Mouse (Mus musculus) embryonic stem cell, embryonic (primary cell): Measurements from ENCODE around the gene Usp35.

ENCODE experiments used
- CTCF ChIA-PET, 4 experiments: fragments of 300-600 bp in 2 of 4; fragments of 350-600 bp in 2 of 4; sonication (Branson Sonifier 250); formaldehyde crosslinking; loops; one replicate each; lab custom pipeline; 2022; ENCODE audit warnings: inconsistent platforms in 2 of 4; lab: Charles Lee
- POLR2A ChIA-PET, 4 experiments: fragments of 300-600 bp in 2 of 4; fragments of 350-600 bp in 2 of 4; sonication (Branson Sonifier 250); formaldehyde crosslinking; loops; one replicate each; lab custom pipeline; 2022; ENCODE audit warnings: antibody characterized with exemption in 4 of 4, inconsistent platforms in 1 of 4; lab: Charles Lee

Gene Usp35

GRCm38 (mm10) chr7:97309461-97310340 lies 22.1 kb downstream of the Usp35 start:
- ChIA-PET CTCF (no interaction called here), POLR2A (interaction anchor here in 2 of 4 experiments (0.5 to 0.9 kb wide), 2 partner anchors 9 to 1001 kb away, joined by 4 to 8 read pairs; no protein-coding TSS in a partner anchor)

DNA sequence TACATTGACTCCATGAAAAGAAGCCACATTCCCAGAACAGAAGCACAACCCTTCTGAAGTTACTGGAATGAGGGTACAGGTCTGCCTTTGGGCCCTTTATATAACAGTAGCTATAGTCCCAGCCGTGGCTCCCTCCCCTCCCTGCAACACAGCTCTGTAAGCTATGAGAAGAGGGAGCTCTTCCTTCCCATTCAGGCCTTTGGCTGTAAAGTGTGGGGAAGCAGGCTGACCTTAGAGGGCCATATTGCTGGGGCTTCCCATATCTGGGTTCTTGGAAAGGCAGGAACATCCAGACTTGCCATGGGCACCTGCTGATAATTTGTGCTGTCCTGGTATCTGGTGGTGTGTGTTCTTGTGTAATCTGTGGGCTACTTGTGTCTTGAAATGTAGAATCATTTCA lies 24.3 kb downstream of the Usp35 start:
- CTCF ChIA-PET = interaction anchor here (0.5 to 1.8 kb wide), 5 partner anchors 10 to 1130 kb away, joined by 3 to 6 read pairs (median 5); no protein-coding TSS in a partner anchor

GRCm38 (mm10) chr7:97306813-97307212 lies 25.0 kb downstream of the Usp35 start:
- POLR2A ChIA-PET = no interaction called here
- CTCF ChIA-PET = interaction anchor here in 2 of 4 experiments (1.6 to 1.7 kb wide), 2 partner anchors 9 kb away, joined by 5 to 6 read pairs; no protein-coding TSS in a partner anchor

More for the DNA sequence above, 24.3 kb downstream of the Usp35 start:
- POLR2A ChIA-PET = interaction anchor here in 1 of 4 experiments (1.3 kb wide), 1 partner anchor 356 kb away, joined by 3 read pairs; the partner anchor contains the start of gene Nars2

- CTCF ChIA-PET = no interaction called here
- POLR2A ChIA-PET = no interaction called here
Observed at GRCm38 (mm10) chr7:97305206-97305605, 26.6 kb downstream of the Usp35 start.

- POLR2A ChIA-PET = no interaction called here
Observed at GRCm38 (mm10) chr7:97304471-97304870, 27.3 kb downstream of the Usp35 start.

GRCm38 (mm10) chr7:97303614-97304013 lies 28.2 kb downstream of the Usp35 start:
- CTCF ChIA-PET = no interaction called here
- POLR2A ChIA-PET = no interaction called here

More at GRCm38 (mm10) chr7:97304471-97304870, 27.3 kb downstream of the Usp35 start:
- CTCF ChIA-PET = no interaction called here

DNA sequence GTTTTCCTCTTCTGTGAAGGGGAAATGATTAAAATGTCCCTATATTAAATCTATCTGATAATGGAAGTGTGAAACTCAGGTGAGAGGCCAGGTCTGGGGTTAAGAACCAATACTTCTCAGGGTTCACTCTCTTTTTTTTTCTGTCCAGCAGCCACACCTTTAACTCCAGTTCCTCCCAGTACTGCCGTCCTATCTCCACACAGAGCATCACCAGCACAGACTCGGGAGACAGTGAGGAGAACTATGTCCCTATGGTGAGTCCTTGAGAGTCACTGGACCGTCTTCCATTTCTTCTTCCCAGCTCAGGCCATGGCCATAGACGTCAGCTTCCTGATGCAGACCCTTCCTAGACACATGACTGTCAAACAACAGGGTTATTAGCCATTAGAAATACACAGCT lies 28.9 kb downstream of the Usp35 start:
- POLR2A ChIA-PET = no interaction called here

GRCm38 (mm10) chr7:97302261-97302660 lies 29.6 kb downstream of the Usp35 start:
- CTCF ChIA-PET = no interaction called here
- POLR2A ChIA-PET = no interaction called here

More for the DNA sequence above, 28.9 kb downstream of the Usp35 start:
- CTCF ChIA-PET = no interaction called here

DNA sequence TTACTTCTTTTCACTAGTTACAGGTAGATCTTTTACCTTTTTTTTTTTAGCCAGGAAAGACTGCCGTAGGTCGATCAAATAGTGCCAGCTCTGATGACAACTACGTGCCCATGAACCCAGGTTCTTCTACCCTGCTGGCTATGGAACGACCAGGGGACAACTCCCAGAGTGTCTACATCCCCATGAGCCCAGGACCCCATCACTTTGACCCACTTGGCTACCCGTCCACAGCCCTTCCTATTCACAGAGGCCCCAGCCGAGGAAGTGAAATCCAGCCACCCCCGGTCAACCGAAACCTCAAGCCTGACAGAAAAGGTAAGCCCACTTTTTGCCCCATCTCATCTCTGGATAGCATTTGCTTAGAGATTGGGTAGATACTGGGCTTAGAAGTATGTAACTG lies 30.5 kb downstream of the Usp35 start:
- POLR2A ChIA-PET = no interaction called here
- CTCF ChIA-PET = interaction anchor here in 2 of 4 experiments (0.6 kb wide), 2 partner anchors 343 to 880 kb away, joined by 3 read pairs; no protein-coding TSS in a partner anchor

DNA sequence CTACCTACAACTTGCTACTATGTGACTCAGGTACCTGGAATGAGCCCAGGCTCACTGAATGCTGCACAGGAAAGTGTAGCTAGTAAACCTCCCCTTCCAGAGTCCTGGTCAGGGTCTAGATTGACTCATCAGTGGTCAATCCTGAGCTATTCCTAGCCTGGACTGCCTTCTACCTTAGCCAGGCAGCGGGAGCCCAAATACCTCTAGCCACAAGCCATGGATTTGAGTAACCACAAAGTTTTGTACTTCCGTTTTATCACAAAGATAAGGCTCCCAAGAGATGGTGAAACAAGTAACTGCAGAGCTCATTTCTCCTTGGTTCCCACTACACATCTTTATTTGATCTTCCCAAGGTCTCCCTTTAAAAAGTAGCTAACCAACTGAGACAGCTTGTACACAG lies 30.9 kb downstream of the Usp35 start:
- ChIA-PET POLR2A (no interaction called here), CTCF (interaction anchor here in 3 of 4 experiments (0.6 to 1.0 kb wide), 4 partner anchors 216 to 1906 kb away, joined by 3 to 10 read pairs (median 4); no protein-coding TSS in a partner anchor)

DNA sequence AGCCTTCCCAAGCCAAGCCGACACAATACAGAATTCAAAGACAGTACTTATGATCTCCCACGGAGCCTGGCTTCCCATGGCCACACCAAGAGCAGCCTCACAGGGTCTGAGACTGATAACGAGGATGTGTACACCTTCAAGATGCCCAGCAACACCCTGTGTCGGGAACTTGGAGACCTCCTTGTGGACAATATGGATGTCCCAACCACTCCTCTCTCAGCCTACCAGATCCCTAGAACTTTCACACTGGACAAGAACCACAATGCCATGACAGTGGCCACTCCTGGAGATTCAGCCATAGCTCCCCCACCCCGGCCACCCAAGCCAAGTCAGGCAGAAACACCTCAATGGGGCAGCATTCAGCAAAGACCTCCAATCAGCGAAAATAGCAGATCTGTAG lies 32.9 kb downstream of the Usp35 start:
- ChIA-PET POLR2A (interaction anchor here in 1 of 4 experiments (0.6 kb wide), 1 partner anchor 576 kb away, joined by 3 read pairs; no protein-coding TSS in a partner anchor), CTCF (no interaction called here)

DNA sequence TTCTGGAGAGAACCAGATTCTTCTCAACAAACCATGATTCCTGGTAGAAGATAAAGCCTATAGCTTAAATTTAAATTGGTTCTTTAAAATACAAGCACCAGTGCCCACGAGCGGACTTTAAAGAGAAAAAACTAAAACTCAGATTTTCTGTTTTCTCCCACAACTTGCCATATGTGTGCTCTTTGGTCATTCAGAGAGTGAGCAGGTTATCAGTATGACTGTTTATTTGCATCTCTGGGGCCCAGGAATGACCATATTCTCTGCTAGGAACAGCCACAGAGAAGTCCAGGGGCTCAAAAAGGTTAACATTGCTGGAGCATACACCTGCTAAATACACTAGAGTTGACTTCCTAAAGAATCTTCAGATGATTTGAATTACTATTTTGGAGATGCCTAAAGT lies 33.5 kb downstream of the Usp35 start:
- CTCF ChIA-PET = interaction anchor here in 2 of 4 experiments (0.9 to 1.9 kb wide), 3 partner anchors 10 to 211 kb away, joined by 3 to 6 read pairs (median 5); no protein-coding TSS in a partner anchor

DNA sequence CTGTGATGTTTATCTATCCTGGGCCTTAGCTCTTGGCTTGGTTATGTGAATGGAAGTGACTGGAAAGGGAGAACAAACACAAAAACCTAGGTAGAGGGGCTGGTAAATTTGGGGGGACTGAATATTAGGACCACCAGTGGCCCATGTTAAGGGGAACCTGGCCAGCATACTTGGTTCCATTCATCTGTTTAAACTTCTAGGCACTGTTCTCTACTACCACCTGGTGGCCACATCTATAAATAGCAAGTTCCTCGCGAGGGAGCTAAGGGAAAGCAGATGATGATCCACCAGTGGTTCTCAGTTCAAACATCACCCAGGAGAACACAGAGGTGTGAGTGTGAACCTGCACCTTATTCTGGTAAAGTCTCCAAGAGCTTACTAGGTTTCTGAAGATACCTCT lies 34.4 kb downstream of the Usp35 start:
- CTCF ChIA-PET = interaction anchor here (0.6 to 1.9 kb wide), 35 partner anchors 10 to 948 kb away, joined by 3 to 10 read pairs (median 3); partner anchors contain the start of genes Gab2 (in 1 of the 4), Kctd21 (in 1 of the 4), Nars2 (in 1 of the 4) and Usp35 (in 1 of the 4)
- POLR2A ChIA-PET = interaction anchor here in 1 of 4 experiments (0.6 kb wide), 1 partner anchor 276 kb away, joined by 4 read pairs; no protein-coding TSS in a partner anchor

More for the DNA sequence above, 33.5 kb downstream of the Usp35 start:
- POLR2A ChIA-PET = no interaction called here

DNA sequence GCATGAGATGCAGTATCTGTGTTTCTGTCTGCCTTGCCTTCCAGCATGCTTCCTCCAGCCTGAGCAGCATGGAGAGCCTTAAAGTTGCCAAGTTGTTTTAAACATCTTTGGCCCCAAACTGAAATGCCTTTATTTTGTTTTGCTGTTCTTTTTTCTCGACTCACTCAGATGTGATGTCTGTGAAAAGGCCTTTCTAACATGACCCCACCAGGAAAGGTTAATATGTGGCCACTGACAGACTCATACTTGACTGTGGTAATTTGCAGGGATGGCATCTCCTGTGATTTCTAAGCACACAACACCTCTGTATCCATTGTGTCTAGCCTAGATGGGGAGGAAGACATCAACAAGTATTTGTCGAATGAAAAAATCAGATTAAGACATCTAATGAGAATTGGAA lies 34.8 kb downstream of the Usp35 start:
- CTCF ChIA-PET = interaction anchor here (0.6 to 1.9 kb wide), 15 partner anchors 11 to 329 kb away, joined by 3 to 10 read pairs (median 3); partner anchors contain the start of genes Gab2 (in 1 of the 4) and Usp35 (in 1 of the 4)
- POLR2A ChIA-PET = no interaction called here

- ChIA-PET POLR2A (no interaction called here), CTCF (no interaction called here)
Observed at GRCm38 (mm10) chr7:97271068-97271467, 60.8 kb downstream of the Usp35 start.

GRCm38 (mm10) chr7:97270367-97270766 lies 61.5 kb downstream of the Usp35 start:
- ChIA-PET POLR2A (interaction anchor here in 1 of 4 experiments (1.1 kb wide), 1 partner anchor 9 kb away, joined by 3 read pairs; no protein-coding TSS in a partner anchor), CTCF (no interaction called here)

DNA sequence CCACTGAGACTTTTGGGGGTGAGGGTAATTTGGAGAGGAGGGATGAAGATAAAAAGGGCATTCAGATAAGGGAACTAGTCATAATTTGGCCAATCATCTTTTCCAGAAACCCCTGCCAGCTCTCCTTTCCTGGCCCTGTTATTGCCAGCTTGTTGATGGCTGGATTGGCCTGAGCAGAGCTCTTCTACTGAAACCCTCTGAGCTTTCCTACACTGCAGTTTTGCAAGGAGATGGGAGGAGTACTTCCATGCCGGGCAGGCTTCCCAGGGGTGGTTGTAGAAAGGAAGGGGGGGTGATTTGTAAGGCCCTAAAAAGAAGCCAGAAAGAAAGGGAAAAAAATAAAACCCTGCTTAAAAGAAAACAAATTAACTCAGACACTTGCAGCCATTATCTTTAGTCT lies 69.3 kb downstream of the Usp35 start:
- CTCF ChIA-PET = no interaction called here

More for the DNA sequence above, 69.3 kb downstream of the Usp35 start:
- POLR2A ChIA-PET = no interaction called here
